Mouse (Mus musculus) intestine, embryonic 16.5 days (tissue): Measurements from ENCODE around the gene Nup35. TPM values are rescaled to one million over a fixed set of nuclear protein-coding genes. Genes with fewer than 3 reads are reported as not detected.

Experiments
- ATAC-seq: fragments of 200-750 bp; cut with Nextera tagmentation; 2 replicates; pipeline ENCODE4 v1.8.0; 2017; ENCODE audit warnings: moderate TSS enrichment, moderate library complexity
- H3K27ac ChIP-seq: fragments of 300-500 bp; sonication (generic); 2 replicates; pipeline ENCODE4 v1.5.1; 2014; ENCODE audit warnings: mild to moderate bottlenecking, low read length
- H3K27me3 ChIP-seq: fragments of 300-500 bp; sonication (generic); replicated peaks from 2 replicates; pipeline ENCODE4 v1.6.1; 2014; ENCODE audit warnings: low read length, control low read depth, mixed read lengths; ENCODE audit not compliant: control insufficient read depth, insufficient read depth
- H3K36me3 ChIP-seq: fragments of 300-500 bp; sonication (generic); 2 replicates; pipeline ENCODE4 v1.6.1; 2014; ENCODE audit warnings: low read length, control low read depth; ENCODE audit not compliant: control insufficient read depth, insufficient read depth
- H3K4me1 ChIP-seq: fragments of 300-500 bp; sonication (generic); 2 replicates; pipeline ENCODE4 v1.6.1; 2014; ENCODE audit warnings: low read length, control low read depth, mixed read lengths; ENCODE audit not compliant: control insufficient read depth, insufficient read depth
- H3K4me2 ChIP-seq: fragments of 300-500 bp; sonication (generic); 2 replicates; pipeline ENCODE4 v1.6.1; 2014; ENCODE audit warnings: low read depth, low read length, control low read depth
- H3K4me3 ChIP-seq: fragments of 300-500 bp; sonication (generic); 2 replicates; pipeline ENCODE4 v1.5.1; 2014; ENCODE audit warnings: mild to moderate bottlenecking, low read length
- H3K9ac ChIP-seq: fragments of 300-500 bp; sonication (generic); 2 replicates; pipeline ENCODE4 v1.6.1; 2014; ENCODE audit warnings: low read depth, low read length
- H3K9me3 ChIP-seq: fragments of 300-500 bp; sonication (generic); 2 replicates; pipeline ENCODE4 v1.6.1; 2016; ENCODE audit warnings: low read length, control low read depth; ENCODE audit not compliant: control insufficient read depth
- WGBS: fragments of 180-500 bp; shearing (Covaris S2); extraction: QIAGEN DNeasy Blood & Tissue Kit; methylation state at CpG from one replicate; pipeline ENCODE4 v1.1.7; 2014; 5-methylcytosine and 5-hydroxymethylcytosine counted together
- polyA plus RNA-seq: library from polyadenylated mRNA; unstranded; fragments of >200 nt; fragmentation: Nextera tagmentation; extraction: Ambion mirVana; gene quantifications from 2 replicates; pipeline ENCODE4 v1.2.1, GENCODE M21; 2015

The Nup35 gene
- polyA plus RNA-seq, 1 experiment from 2014 or later = 38.8 TPM

DNA sequence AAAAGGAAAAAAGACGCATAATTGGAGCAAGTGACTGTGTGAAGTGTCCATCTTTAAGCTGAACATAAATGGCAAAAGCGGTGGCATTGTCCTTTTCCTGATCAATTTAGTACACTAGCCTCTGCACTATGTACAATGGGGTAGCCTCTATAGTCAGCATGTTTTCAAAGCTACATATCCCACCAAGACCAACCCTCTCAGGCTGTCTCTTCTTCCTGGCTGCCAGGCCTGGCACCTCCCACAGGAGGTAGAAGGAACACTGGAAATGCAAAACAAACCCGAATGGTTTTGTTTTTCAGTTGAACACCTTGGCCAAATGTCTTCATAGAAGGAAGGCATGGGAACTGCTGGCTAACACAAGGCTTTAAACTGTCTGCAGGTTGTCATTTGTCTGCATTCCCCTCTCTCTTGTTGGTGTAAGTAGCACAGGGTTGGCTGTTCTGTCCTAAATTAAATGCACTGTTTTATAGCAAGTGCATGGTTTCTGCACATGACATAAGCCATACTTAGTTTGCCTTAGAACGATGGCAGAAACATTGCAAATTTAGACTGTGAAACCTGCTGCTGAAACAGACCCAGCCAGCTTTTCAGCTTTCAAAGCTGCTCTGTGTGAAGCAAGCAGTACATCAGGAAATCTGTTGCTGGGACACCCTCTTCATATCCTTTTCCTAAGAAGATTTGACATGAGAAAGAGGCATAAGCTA is 22.7 kb upstream of the Nup35 start:
- Histone ChIP-seq H3K36me3 (no peaks in the 10 kb centered on the region), H3K9me3 (no peaks in the 10 kb centered on the region), H3K4me1 (no peaks in the 10 kb centered on the region), H3K27ac (no peak overlapping the region), H3K4me3 (no peak overlapping the region), H3K27me3 (no peaks in the 10 kb centered on the region), H3K4me2 (no peak overlapping the region), H3K9ac (no peak overlapping the region)
- no peak for ATAC-seq
- WGBS = 68% methylated on average over 4 of the region's 4 CpGs

DNA sequence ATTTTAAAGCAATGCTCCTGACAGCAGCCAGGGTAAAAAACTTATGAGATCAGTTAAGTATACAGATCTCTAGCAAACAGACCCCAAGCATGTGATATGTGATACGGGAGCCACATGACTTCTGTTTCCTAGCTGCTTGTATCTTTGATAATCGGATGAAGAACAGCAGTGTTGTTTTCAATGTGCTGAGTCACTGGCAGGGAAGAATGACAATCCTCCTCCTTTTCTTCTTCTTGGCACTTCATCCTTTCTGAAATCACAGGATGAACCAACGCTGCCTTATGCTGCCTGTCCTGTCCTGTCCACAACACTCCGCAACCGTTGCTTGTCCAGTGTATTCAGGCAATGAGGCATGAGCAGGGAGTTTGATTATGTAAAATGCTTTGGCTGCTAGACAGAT is 20.1 kb upstream of the Nup35 start:
- Histone ChIP-seq H3K9me3 (no peaks in the 10 kb centered on the region), H3K4me3 (no peak overlapping the region), H3K4me2 (no peak overlapping the region), H3K9ac (no peak overlapping the region), H3K36me3 (no peaks in the 10 kb centered on the region), H3K27ac (no peak overlapping the region), H3K27me3 (no peaks in the 10 kb centered on the region), H3K4me1 (no peaks in the 10 kb centered on the region)
- 72% methylated on average over 5 of the region's 5 CpGs for WGBS
- ATAC-seq = no peak

DNA sequence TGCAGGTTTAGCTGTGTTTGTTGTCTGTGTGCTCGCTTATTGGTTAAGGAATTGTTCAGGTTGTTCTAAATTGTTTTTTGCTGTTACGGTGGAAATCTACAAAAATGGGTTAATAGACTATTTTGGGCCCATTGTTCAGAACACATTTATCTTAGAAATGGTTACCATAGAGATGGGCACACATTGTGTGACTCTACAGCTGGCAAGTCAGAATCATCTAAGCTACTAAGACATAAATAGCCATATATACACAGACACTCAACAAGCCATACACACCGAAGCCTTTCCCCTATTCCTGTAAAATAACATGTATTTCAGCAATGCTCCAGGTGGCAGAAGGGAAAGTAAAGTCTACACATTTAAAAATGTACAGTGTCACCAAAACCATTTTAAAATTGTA is 17.2 kb upstream of the Nup35 start:
- no peaks in the 10 kb centered on the region for H3K4me1 ChIP-seq
- no peak overlapping the region for H3K4me3 ChIP-seq
- 89% methylated on average over 3 of the region's 3 CpGs for WGBS
- H3K27me3 ChIP-seq = no peaks in the 10 kb centered on the region
- H3K27ac ChIP-seq = no peak overlapping the region
- no peak for ATAC-seq
- no peak overlapping the region for H3K9ac ChIP-seq
- H3K36me3 ChIP-seq = no peaks in the 10 kb centered on the region
- H3K9me3 ChIP-seq = no peaks in the 10 kb centered on the region
- no peak overlapping the region for H3K4me2 ChIP-seq

DNA sequence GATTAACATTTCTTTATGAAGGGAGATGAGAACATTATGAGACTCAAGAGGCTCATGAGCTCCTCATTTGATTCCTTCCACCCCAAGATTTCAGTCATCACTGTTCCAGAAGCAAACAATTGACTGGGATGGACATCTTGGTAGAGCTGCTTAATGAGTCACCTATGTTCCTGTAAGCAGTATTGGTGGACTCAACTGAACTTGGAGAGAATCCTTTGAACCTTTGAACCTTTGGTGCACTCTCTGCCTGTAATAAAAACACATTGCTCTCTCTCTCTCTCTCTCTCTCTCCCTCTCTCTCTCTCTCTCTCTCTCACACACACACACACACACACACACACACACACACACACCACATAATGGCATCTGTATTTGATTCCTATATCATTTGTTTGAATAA is 16.4 kb upstream of the Nup35 start:
- 0 out of 2 replicates have a peak, but pooled peaks have one; percentile 42 for ATAC-seq
- Histone ChIP-seq H3K4me3 (no peak overlapping the region), H3K27ac (no peak overlapping the region), H3K36me3 (no peaks in the 10 kb centered on the region), H3K4me2 (no peak overlapping the region), H3K4me1 (no peaks in the 10 kb centered on the region), H3K9ac (no peak overlapping the region), H3K9me3 (no peaks in the 10 kb centered on the region), H3K27me3 (no peaks in the 10 kb centered on the region)

DNA sequence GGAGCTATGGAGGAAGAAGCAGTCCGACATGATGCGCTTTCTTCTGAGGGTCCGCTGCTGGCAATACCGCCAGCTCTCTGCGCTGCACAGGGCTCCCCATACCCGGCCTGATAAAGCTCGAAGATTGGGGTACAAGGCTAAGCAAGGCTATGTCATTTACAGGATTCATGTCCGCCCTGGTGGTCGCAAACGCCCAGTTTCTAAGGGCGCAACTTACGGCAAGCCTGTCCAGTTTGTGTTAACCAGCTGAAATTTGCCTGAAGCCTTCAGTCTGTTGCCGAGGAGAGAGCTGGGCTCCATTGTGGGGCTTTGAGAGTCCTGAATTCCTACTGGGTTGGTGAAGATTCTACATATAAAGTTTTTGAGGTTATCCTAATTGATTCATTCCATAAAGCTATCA is 14.3 kb upstream of the Nup35 start:
- no peak overlapping the region for H3K27ac ChIP-seq
- no peak overlapping the region for H3K4me3 ChIP-seq
- H3K4me1 ChIP-seq = no peaks in the 10 kb centered on the region
- no peaks in the 10 kb centered on the region for H3K27me3 ChIP-seq
- H3K36me3 ChIP-seq = no peaks in the 10 kb centered on the region
- H3K9ac ChIP-seq = no peak overlapping the region
- H3K4me2 ChIP-seq = no peak overlapping the region
- ATAC-seq = no peak
- H3K9me3 ChIP-seq = no peaks in the 10 kb centered on the region
- WGBS = 91% methylated on average over 13 of the region's 13 CpGs

DNA sequence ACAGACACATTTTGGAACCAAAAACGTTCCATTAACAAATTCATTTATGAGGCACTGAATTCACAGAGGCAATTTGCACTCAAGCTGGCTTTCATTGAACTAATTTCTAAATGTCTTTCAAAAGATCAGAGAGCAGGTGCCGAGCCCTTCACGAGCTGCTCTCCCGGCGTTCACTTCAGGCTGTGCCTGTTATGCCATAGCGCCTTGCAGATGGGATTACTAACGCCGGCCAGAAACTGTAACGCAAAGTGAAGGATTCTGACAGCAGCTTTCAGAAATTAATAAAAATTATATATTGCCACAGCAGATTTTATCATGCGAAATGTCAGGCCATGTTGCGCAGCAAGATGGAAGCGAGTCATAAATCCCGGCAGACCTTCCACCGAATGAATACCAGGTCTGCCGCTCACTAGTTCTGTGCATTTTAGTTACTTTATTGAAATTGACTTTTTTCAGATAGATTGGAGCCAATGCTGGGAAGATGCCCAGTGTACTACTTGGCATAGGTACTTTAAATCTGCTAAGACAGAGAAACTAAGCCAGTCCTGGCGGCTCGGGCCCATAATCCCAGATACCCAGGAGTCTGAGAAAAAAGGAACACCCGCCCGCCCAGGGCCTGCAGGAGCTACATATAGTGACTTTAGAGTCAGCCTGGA is 13.1 kb upstream of the Nup35 start:
- H3K36me3 ChIP-seq = no peaks in the 10 kb centered on the region
- no peak overlapping the region for H3K4me3 ChIP-seq
- no peak overlapping the region for H3K27ac ChIP-seq
- H3K4me1 ChIP-seq = no peaks in the 10 kb centered on the region
- ATAC-seq = no peak
- 90% methylated on average over 19 of the region's 19 CpGs for WGBS
- no peak overlapping the region for H3K4me2 ChIP-seq
- no peak overlapping the region for H3K9ac ChIP-seq
- no peaks in the 10 kb centered on the region for H3K27me3 ChIP-seq
- no peaks in the 10 kb centered on the region for H3K9me3 ChIP-seq

DNA sequence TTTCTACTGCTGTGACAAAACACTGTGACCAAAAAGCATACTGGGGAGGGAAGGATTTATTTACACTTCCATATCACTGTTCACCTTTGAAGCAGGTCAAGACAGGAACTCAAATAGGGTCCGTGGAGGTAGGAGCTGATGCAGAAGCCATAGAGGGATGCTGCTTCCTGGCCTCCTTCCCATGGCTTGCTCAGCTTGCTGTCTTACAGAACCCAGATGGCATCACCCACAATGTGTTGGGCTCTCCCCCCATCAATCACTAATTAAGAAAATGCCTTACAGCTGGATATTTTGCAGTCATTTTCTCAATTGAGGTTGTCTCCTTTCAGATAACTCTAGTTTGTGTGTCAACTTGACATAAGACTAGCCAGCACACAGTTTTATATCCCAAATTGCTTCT is 4.8 kb upstream of the Nup35 start:
- 27% methylated on average over 1 of the region's 1 CpGs for WGBS
- no peak overlapping the region for H3K4me2 ChIP-seq
- no peak for ATAC-seq
- no peak overlapping the region for H3K27ac ChIP-seq
- H3K36me3 ChIP-seq = no peaks in the 10 kb centered on the region
- no peaks in the 10 kb centered on the region for H3K27me3 ChIP-seq
- H3K4me3 ChIP-seq = no peak overlapping the region
- H3K9ac ChIP-seq = no peak overlapping the region
- no peaks in the 10 kb centered on the region for H3K4me1 ChIP-seq
- no peaks in the 10 kb centered on the region for H3K9me3 ChIP-seq

DNA sequence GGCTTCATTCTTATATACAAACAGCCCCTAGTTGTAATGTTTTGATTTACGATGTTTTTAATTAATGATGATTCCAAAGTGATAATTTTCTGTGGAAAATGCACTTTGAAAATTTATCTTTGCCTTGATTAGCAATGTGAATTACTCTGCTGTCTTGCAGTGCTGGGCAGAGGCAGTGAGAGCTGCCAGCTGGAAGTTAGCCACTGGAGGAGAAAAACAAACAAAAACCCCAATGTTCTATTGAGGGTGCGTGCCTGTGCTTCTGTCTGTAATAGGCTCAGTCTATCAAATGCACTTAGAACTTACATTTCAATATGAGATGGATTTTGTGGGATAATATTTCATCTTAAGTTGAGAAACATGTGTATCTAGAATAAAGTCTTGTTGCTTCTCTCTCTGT is 4.2 kb upstream of the Nup35 start:
- H3K27ac ChIP-seq = no peak overlapping the region
- H3K27me3 ChIP-seq = no peaks in the 10 kb centered on the region
- H3K4me2 ChIP-seq = no peak overlapping the region
- H3K9ac ChIP-seq = no peak overlapping the region
- H3K36me3 ChIP-seq = no peaks in the 10 kb centered on the region
- WGBS = 59% methylated on average over 2 of the region's 2 CpGs
- H3K4me3 ChIP-seq = no peak overlapping the region
- H3K9me3 ChIP-seq = no peaks in the 10 kb centered on the region
- ATAC-seq = no peak
- 0 out of 2 replicates have a peak, but pooled peaks cover under 1% of the 10 kb centered on the region for H3K4me1 ChIP-seq

DNA sequence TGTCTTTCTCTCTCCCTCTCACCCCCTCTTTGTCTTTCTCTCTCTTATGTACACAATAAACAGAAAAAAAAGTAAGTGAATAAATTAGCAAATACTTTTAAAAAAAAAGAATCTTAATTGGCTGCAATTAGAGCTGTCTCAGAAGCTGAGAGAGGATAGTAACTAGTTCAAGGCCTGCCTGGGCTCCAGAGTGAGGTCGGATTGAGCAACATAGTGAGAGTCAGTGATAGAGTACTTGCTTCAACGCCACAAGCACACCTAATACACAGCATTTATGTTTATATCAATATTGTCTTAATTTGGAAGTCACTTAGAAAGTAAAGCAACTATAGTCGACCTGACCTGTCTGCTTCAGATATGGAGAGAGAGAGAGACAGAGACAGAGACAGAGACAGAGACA is 2.0 kb downstream of the Nup35 start:
- Histone ChIP-seq H3K9me3 (no peaks in the 10 kb centered on the region), H3K36me3 (no peaks in the 10 kb centered on the region), H3K27me3 (no peaks in the 10 kb centered on the region), H3K9ac (no peak overlapping the region), H3K4me1 (peaks cover 3% of the 10 kb centered on the region; the same call in 1 of the 2 replicates), H3K4me3 (no peak overlapping the region), H3K27ac (no peak overlapping the region), H3K4me2 (no peak overlapping the region)
- ATAC-seq = no peak
- WGBS = 86% methylated on average over 3 of the region's 3 CpGs
